Mouse (Mus musculus): ENCODE measurements around the gene Pagr1a. TPM values are rescaled to one million over a fixed set of nuclear protein-coding genes. Genes with fewer than 3 reads are reported as not detected.
A peak's percentile ranks its signal among the peaks of the same experiment; 100 is the strongest.

Gene Pagr1a
- polyA plus RNA-seq, 1 experiment = 8.1 TPM

DNA sequence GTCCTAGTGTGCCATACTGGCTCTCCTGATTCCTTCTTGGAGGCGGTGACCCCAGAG, 41.4 kb downstream of the Pagr1a start, which contains the start of gene Cdipt:
Gene Cdipt (plus strand): TSS at position 22 of the 57 bp plus-strand sequence.
- TF ChIP-seq CEBPB (IDR thresholded peaks at IDR 0.05; ENCODE audit: insufficient read depth, poor library complexity, severe bottlenecking) (no peak), TCF3 (IDR thresholded peaks at IDR 0.05; ENCODE audit: insufficient read length, low read depth) (no peak), REST (IDR thresholded peaks at IDR 0.05; ENCODE audit: insufficient read depth, insufficient read length) (no peak), SRF (IDR thresholded peaks at IDR 0.05; ENCODE audit: control insufficient read depth, insufficient read length, low read depth) (no peak), POLR2A (IDR thresholded peaks at IDR 0.05; ENCODE audit: insufficient read length, low read depth) (no peak), POLR2AphosphoS2 (IDR thresholded peaks at IDR 0.05; ENCODE audit: insufficient read length, low read depth) (no peak), MYOD1 (IDR thresholded peaks at IDR 0.05; ENCODE audit: control insufficient read depth in 1 of 3, insufficient read length in 2 of 3, low read depth in 2 of 3) (no peak)
- peak within 1 kb of the TSS; percentile 83 for H3ac ChIP-seq (ENCODE audit: control insufficient read depth, insufficient read length)

DNA sequence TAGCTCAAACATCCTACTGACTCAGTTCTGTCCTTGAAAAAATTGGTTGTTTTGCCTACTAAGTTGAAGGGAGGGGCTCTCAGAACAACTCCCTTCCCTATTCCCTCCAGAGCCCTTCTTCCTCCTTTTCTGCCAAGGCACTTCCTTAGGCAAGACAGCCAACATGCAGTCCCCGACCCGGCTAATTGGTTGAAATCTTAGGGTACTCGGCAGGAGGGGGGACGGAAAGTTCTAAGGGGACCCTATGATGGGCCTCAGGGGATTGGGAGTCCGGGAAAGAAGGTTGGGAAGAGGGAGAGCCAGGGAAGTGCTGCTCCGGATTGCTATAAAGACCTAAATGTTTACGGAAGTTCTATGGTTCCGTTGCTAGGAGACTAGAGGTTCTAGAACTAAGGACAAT, 41.7 kb downstream of the Pagr1a start:
- peak overlapping the region; percentile 95 for H3K4me3 ChIP-seq
- peaks cover 7% of the 10 kb centered on the region for H3K27me3 ChIP-seq (ENCODE audit: control insufficient read depth, insufficient read depth, insufficient read length)
- TF ChIP-seq TCF12 (IDR thresholded peaks at IDR 0.05; ENCODE audit: insufficient read depth, poor library complexity, severe bottlenecking) (no peak), E2F4 (IDR thresholded peaks at IDR 0.05; ENCODE audit: insufficient read depth) (no peak), MYOD1 (IDR thresholded peaks at IDR 0.05; ENCODE audit: control insufficient read depth in 1 of 3, insufficient read length in 2 of 3, low read depth in 2 of 3) (no peak), SRF (IDR thresholded peaks at IDR 0.05; ENCODE audit: control insufficient read depth, insufficient read length, low read depth) (no peak), MYOG (IDR thresholded peaks at IDR 0.05; ENCODE audit: control insufficient read depth in 1 of 3, insufficient read depth in 1 of 3, insufficient read length in 2 of 3, low read depth in 2 of 3) (no peak), REST (IDR thresholded peaks at IDR 0.05; ENCODE audit: insufficient read depth, insufficient read length) (no peak), USF1 (IDR thresholded peaks at IDR 0.05; ENCODE audit: low read depth) (no peak), TCF3 (IDR thresholded peaks at IDR 0.05; ENCODE audit: insufficient read length, low read depth) (no peak), CEBPB (IDR thresholded peaks at IDR 0.05; ENCODE audit: insufficient read depth, poor library complexity, severe bottlenecking) (no peak), POLR2AphosphoS2 (IDR thresholded peaks at IDR 0.05; ENCODE audit: insufficient read length, low read depth) (no peak), POLR2A (IDR thresholded peaks at IDR 0.05; ENCODE audit: insufficient read length, low read depth) (no peak), MAX (IDR thresholded peaks at IDR 0.05; ENCODE audit: low read depth) (no peak)
- H3ac ChIP-seq (ENCODE audit: control insufficient read depth, insufficient read length) = no peak overlapping the region
- peaks cover 13% of the 10 kb centered on the region for H3K79me2 ChIP-seq (ENCODE audit: control insufficient read depth, insufficient read depth)
- H3K4me2 ChIP-seq (ENCODE audit: low read depth) = peak overlapping the region; percentile 51
- H3K36me3 ChIP-seq (ENCODE audit: control insufficient read depth, insufficient read depth) = peaks cover 14% of the 10 kb centered on the region

More for the DNA sequence above, 41.4 kb downstream of the Pagr1a start, which contains the start of gene Cdipt:
- H3K27me3 ChIP-seq (ENCODE audit: control insufficient read depth, insufficient read depth, insufficient read length) = peaks cover 5% of the 10 kb centered on the region
- H3K4me3 ChIP-seq = peak within 1 kb of the TSS; percentile 95
- H3K4me2 ChIP-seq (ENCODE audit: low read depth) = peak within 1 kb of the TSS; percentile 77
- peaks cover 14% of the 10 kb centered on the region for H3K36me3 ChIP-seq (ENCODE audit: control insufficient read depth, insufficient read depth)
- H3K79me2 ChIP-seq (ENCODE audit: control insufficient read depth, insufficient read depth) = peaks cover 13% of the 10 kb centered on the region

GRCm38 (mm10) chr7:126967361-126967760, 49.8 kb downstream of the Pagr1a start:
- Histone ChIP-seq H3K36me3 (ENCODE audit: control insufficient read depth, insufficient read depth) (no peaks in the 10 kb centered on the region), H3K4me3 (no peak overlapping the region), H3ac (ENCODE audit: control insufficient read depth, insufficient read length) (no peak overlapping the region), H3K79me2 (ENCODE audit: control insufficient read depth, insufficient read depth) (no peaks in the 10 kb centered on the region), H3K4me2 (ENCODE audit: low read depth) (no peak overlapping the region), H3K27me3 (ENCODE audit: control insufficient read depth, insufficient read depth, insufficient read length) (peaks cover 57% of the 10 kb centered on the region)
- no peak for TF ChIP-seq SRF (IDR thresholded peaks at IDR 0.05; ENCODE audit: control insufficient read depth, insufficient read length, low read depth)
- TF ChIP-seq POLR2A (IDR thresholded peaks at IDR 0.05; ENCODE audit: insufficient read length, low read depth) = no peak
- no peak for TF ChIP-seq POLR2AphosphoS2 (IDR thresholded peaks at IDR 0.05; ENCODE audit: insufficient read length, low read depth)
- TF ChIP-seq MYOD1 (IDR thresholded peaks at IDR 0.05; ENCODE audit: control insufficient read depth in 1 of 3, insufficient read length in 2 of 3, low read depth in 2 of 3) = no peak
- no peak for TF ChIP-seq USF1 (IDR thresholded peaks at IDR 0.05; ENCODE audit: low read depth)
- TF ChIP-seq TCF12 (IDR thresholded peaks at IDR 0.05; ENCODE audit: insufficient read depth, poor library complexity, severe bottlenecking) = no peak
- no peak for TF ChIP-seq E2F4 (IDR thresholded peaks at IDR 0.05; ENCODE audit: insufficient read depth)
- TF ChIP-seq MYOG (IDR thresholded peaks at IDR 0.05; ENCODE audit: control insufficient read depth in 1 of 3, insufficient read depth in 1 of 3, insufficient read length in 2 of 3, low read depth in 2 of 3) = no peak
- TF ChIP-seq TCF3 (IDR thresholded peaks at IDR 0.05; ENCODE audit: insufficient read length, low read depth) = no peak
- no peak for TF ChIP-seq REST (IDR thresholded peaks at IDR 0.05; ENCODE audit: insufficient read depth, insufficient read length)
- TF ChIP-seq CEBPB (IDR thresholded peaks at IDR 0.05; ENCODE audit: insufficient read depth, poor library complexity, severe bottlenecking) = no peak
- TF ChIP-seq MAX (IDR thresholded peaks at IDR 0.05; ENCODE audit: low read depth) = no peak

GRCm38 (mm10) chr7:126965568-126965967, 51.6 kb downstream of the Pagr1a start:
- TF ChIP-seq POLR2A (IDR thresholded peaks at IDR 0.05; ENCODE audit: insufficient read length, low read depth) = no peak
- TF ChIP-seq MYOG (IDR thresholded peaks at IDR 0.05; ENCODE audit: control insufficient read depth in 1 of 3, insufficient read depth in 1 of 3, insufficient read length in 2 of 3, low read depth in 2 of 3) = no peak
- TF ChIP-seq CEBPB (IDR thresholded peaks at IDR 0.05; ENCODE audit: insufficient read depth, poor library complexity, severe bottlenecking) = no peak
- TF ChIP-seq USF1 (IDR thresholded peaks at IDR 0.05; ENCODE audit: low read depth) = no peak
- no peak for TF ChIP-seq TCF12 (IDR thresholded peaks at IDR 0.05; ENCODE audit: insufficient read depth, poor library complexity, severe bottlenecking)
- TF ChIP-seq TCF3 (IDR thresholded peaks at IDR 0.05; ENCODE audit: insufficient read length, low read depth) = no peak
- TF ChIP-seq REST (IDR thresholded peaks at IDR 0.05; ENCODE audit: insufficient read depth, insufficient read length) = no peak
- no peak for TF ChIP-seq MAX (IDR thresholded peaks at IDR 0.05; ENCODE audit: low read depth)
- TF ChIP-seq SRF (IDR thresholded peaks at IDR 0.05; ENCODE audit: control insufficient read depth, insufficient read length, low read depth) = no peak
- no peak for TF ChIP-seq E2F4 (IDR thresholded peaks at IDR 0.05; ENCODE audit: insufficient read depth)
- TF ChIP-seq POLR2AphosphoS2 (IDR thresholded peaks at IDR 0.05; ENCODE audit: insufficient read length, low read depth) = no peak
- no peak for TF ChIP-seq MYOD1 (IDR thresholded peaks at IDR 0.05; ENCODE audit: control insufficient read depth in 1 of 3, insufficient read length in 2 of 3, low read depth in 2 of 3)
- H3ac ChIP-seq (ENCODE audit: control insufficient read depth, insufficient read length) = no peak overlapping the region
- H3K4me2 ChIP-seq (ENCODE audit: low read depth) = no peak overlapping the region
- no peaks in the 10 kb centered on the region for H3K79me2 ChIP-seq (ENCODE audit: control insufficient read depth, insufficient read depth)
- H3K36me3 ChIP-seq (ENCODE audit: control insufficient read depth, insufficient read depth) = no peaks in the 10 kb centered on the region
- H3K27me3 ChIP-seq (ENCODE audit: control insufficient read depth, insufficient read depth, insufficient read length) = peaks cover 63% of the 10 kb centered on the region
- no peak overlapping the region for H3K4me3 ChIP-seq

Other genes starting within 250 kb of the Pagr1a start
- 82.2 TPM for gene Ypel3, start 240.4 kb downstream of the Pagr1a start, polyA plus RNA-seq (2012; fragmentation: generic; extraction: Trizol)
- gene Tbx6, start 235.9 kb downstream of the Pagr1a start, polyA plus RNA-seq (2012; fragmentation: generic; extraction: Trizol) = 0.23 TPM
- 113 TPM for gene Ppp4c, start 224.9 kb downstream of the Pagr1a start, polyA plus RNA-seq (2012; fragmentation: generic; extraction: Trizol)
- gene Fam57b, start 219.7 kb downstream of the Pagr1a start, polyA plus RNA-seq (2012; fragmentation: generic; extraction: Trizol) = 0.94 TPM
- gene 4930451I11Rik, start 185.7 kb downstream of the Pagr1a start, polyA plus RNA-seq (2012; fragmentation: generic; extraction: Trizol) = not detected
- gene Doc2a, start 169.9 kb downstream of the Pagr1a start, polyA plus RNA-seq (2012; fragmentation: generic; extraction: Trizol) = not detected
- gene Hirip3, start 155.4 kb downstream of the Pagr1a start, polyA plus RNA-seq (2012; fragmentation: generic; extraction: Trizol) = 16.2 TPM
- 62.4 TPM for gene Ino80e, start 155.0 kb downstream of the Pagr1a start, polyA plus RNA-seq (2012; fragmentation: generic; extraction: Trizol)
- 26.6 TPM for gene Taok2, start 132.6 kb downstream of the Pagr1a start, polyA plus RNA-seq (2012; fragmentation: generic; extraction: Trizol)
- 34.1 TPM for gene Tmem219, start 94.4 kb downstream of the Pagr1a start, polyA plus RNA-seq (2012; fragmentation: generic; extraction: Trizol)
- gene Kctd13, start 88.5 kb downstream of the Pagr1a start, polyA plus RNA-seq (2012; fragmentation: generic; extraction: Trizol) = 14.6 TPM
- 0.11 TPM for gene Asphd1, start 67.8 kb downstream of the Pagr1a start, polyA plus RNA-seq (2012; fragmentation: generic; extraction: Trizol)
- 0.10 TPM for gene Sez6l2, start 66.8 kb downstream of the Pagr1a start, polyA plus RNA-seq (2012; fragmentation: generic; extraction: Trizol)
- gene Cdipt, start 41.4 kb downstream of the Pagr1a start, polyA plus RNA-seq (2012; fragmentation: generic; extraction: Trizol) = 173 TPM
- 0.18 TPM for gene Cdiptos, start 41.3 kb downstream of the Pagr1a start, polyA plus RNA-seq (2012; fragmentation: generic; extraction: Trizol)
- gene Mvp, start 2.7 kb downstream of the Pagr1a start, polyA plus RNA-seq (2012; fragmentation: generic; extraction: Trizol) = 111 TPM
- gene Pagr1b, start 868 bp downstream of the Pagr1a start, polyA plus RNA-seq (2012; fragmentation: generic; extraction: Trizol) = 0.95 TPM
- 37.7 TPM for gene Gm42742, start 3.7 kb upstream of the Pagr1a start, polyA plus RNA-seq (2012; fragmentation: generic; extraction: Trizol)
- not detected for gene Prrt2, start 3.9 kb upstream of the Pagr1a start, polyA plus RNA-seq (2012; fragmentation: generic; extraction: Trizol)
- gene Maz, start 9.7 kb upstream of the Pagr1a start, polyA plus RNA-seq (2012; fragmentation: generic; extraction: Trizol) = 115 TPM
- 29.9 TPM for gene Kif22, start 25.1 kb upstream of the Pagr1a start, polyA plus RNA-seq (2012; fragmentation: generic; extraction: Trizol)
- not detected for gene Zg16, start 70.0 kb upstream of the Pagr1a start, polyA plus RNA-seq (2012; fragmentation: generic; extraction: Trizol)
- gene AI467606, start 74.0 kb upstream of the Pagr1a start, polyA plus RNA-seq (2012; fragmentation: generic; extraction: Trizol) = 45.0 TPM
- gene Qprt, start 104.9 kb upstream of the Pagr1a start, polyA plus RNA-seq (2012; fragmentation: generic; extraction: Trizol) = 0.04 TPM
- gene Spn, start 120.5 kb upstream of the Pagr1a start, polyA plus RNA-seq (2012; fragmentation: generic; extraction: Trizol) = 21.7 TPM
- 58.3 TPM for gene Cd2bp2, start 178.7 kb upstream of the Pagr1a start, polyA plus RNA-seq (2012; fragmentation: generic; extraction: Trizol)
- 62.8 TPM for gene Tbc1d10b, start 191.1 kb upstream of the Pagr1a start, polyA plus RNA-seq (2012; fragmentation: generic; extraction: Trizol)
- gene Mylpf, start 191.5 kb upstream of the Pagr1a start, polyA plus RNA-seq (2012; fragmentation: generic; extraction: Trizol) = 10,881 TPM
- 11.4 TPM for gene Zfp553, start 215.7 kb upstream of the Pagr1a start, polyA plus RNA-seq (2012; fragmentation: generic; extraction: Trizol)
- gene Sept1, start 215.8 kb upstream of the Pagr1a start, polyA plus RNA-seq (2012; fragmentation: generic; extraction: Trizol) = 2.2 TPM
- 34.9 TPM for gene Zfp771, start 226.9 kb upstream of the Pagr1a start, polyA plus RNA-seq (2012; fragmentation: generic; extraction: Trizol)
- 76.9 TPM for gene Dctpp1, start 243.4 kb upstream of the Pagr1a start, polyA plus RNA-seq (2012; fragmentation: generic; extraction: Trizol)

All from myocyte (in vitro differentiated cells).